Mouse (Mus musculus) yolk sac, embryonic 10.5 days (tissue): Measurements from ENCODE around the gene Wdr72.

Experiments
- DNase-seq: peaks from one replicate; pipeline ENCODE4 v3.0.0-alpha.2; 2017; ENCODE audit warnings: low spot score

The Wdr72 gene

GRCm38 (mm10) chr9:74248084-74248483 is 137.9 kb downstream of the Wdr72 start:
- DNase-seq = no peak

- no peak for DNase-seq
These were observed 139.3 kb downstream of the Wdr72 start for GRCm38 (mm10) chr9:74249486-74249885.

- no peak for DNase-seq
These were observed 140.4 kb downstream of the Wdr72 start for GRCm38 (mm10) chr9:74250522-74250921.

- no peak for DNase-seq
These were observed 148.2 kb downstream of the Wdr72 start for GRCm38 (mm10) chr9:74258389-74258788.

- no peak for DNase-seq
These were observed 167.7 kb downstream of the Wdr72 start for GRCm38 (mm10) chr9:74277752-74278385.

- no peak for DNase-seq
These were observed 171.9 kb downstream of the Wdr72 start for GRCm38 (mm10) chr9:74282072-74282471.

GRCm38 (mm10) chr9:74286210-74286609 is 176.1 kb downstream of the Wdr72 start:
- peak; percentile 8 for DNase-seq

- no peak for DNase-seq
These were observed 184.3 kb downstream of the Wdr72 start for GRCm38 (mm10) chr9:74294479-74294878.

GRCm38 (mm10) chr9:74318771-74319170 is 208.6 kb downstream of the Wdr72 start:
- no peak for DNase-seq

- peak; percentile 48 for DNase-seq
These were observed 214.2 kb downstream of the Wdr72 start for GRCm38 (mm10) chr9:74324089-74324924.

GRCm38 (mm10) chr9:74324925-74325295 is 214.8 kb downstream of the Wdr72 start:
- DNase-seq = no peak

- DNase-seq = peak; percentile 6
These were observed 215.8 kb downstream of the Wdr72 start for GRCm38 (mm10) chr9:74325981-74326380.

GRCm38 (mm10) chr9:74328821-74329220 is 218.7 kb downstream of the Wdr72 start:
- DNase-seq = no peak

- DNase-seq = no peak
These were observed 220.7 kb downstream of the Wdr72 start for GRCm38 (mm10) chr9:74330706-74331495.

- no peak for DNase-seq
These were observed 222.2 kb downstream of the Wdr72 start for GRCm38 (mm10) chr9:74332321-74332720.
